Mouse (Mus musculus) heart, embryonic 13.5 days (tissue): ENCODE measurements around the gene Clstn1. TPM values are rescaled to one million over a fixed set of nuclear protein-coding genes. Genes with fewer than 3 reads are reported as not detected.
A peak's percentile ranks its signal among the peaks of the same experiment; 100 is the strongest.

Source experiments
- ATAC-seq: fragments of 200-750 bp; cut with Nextera tagmentation; 2 replicates; pipeline ENCODE4 v1.8.0; 2017; ENCODE audit warnings: moderate TSS enrichment; ENCODE audit not compliant: insufficient number of reproducible peaks, low FRiP score, low TSS enrichment; ENCODE audit errors: extremely low read depth
- H3K27ac ChIP-seq: fragments of 300-500 bp; sonication (generic); replicated peaks from 2 replicates; pipeline ENCODE4 v1.5.1; 2015; ENCODE audit warnings: moderate library complexity, mild to moderate bottlenecking, inconsistent platforms
- H3K27me3 ChIP-seq: fragments of 300-500 bp; sonication (generic); replicated peaks from 2 replicates; pipeline ENCODE4 v1.6.1; 2015; ENCODE audit warnings: mild to moderate bottlenecking, inconsistent platforms
- H3K36me3 ChIP-seq: fragments of 300-500 bp; sonication (generic); 2 replicates; pipeline ENCODE4 v1.6.1; 2015; ENCODE audit warnings: mild to moderate bottlenecking, inconsistent platforms
- H3K4me1 ChIP-seq: fragments of 300-500 bp; sonication (generic); 2 replicates; pipeline ENCODE4 v1.6.1; 2015; ENCODE audit warnings: inconsistent platforms
- H3K4me2 ChIP-seq: fragments of 300-500 bp; sonication (generic); 2 replicates; pipeline ENCODE4 v1.6.1; 2015; ENCODE audit warnings: inconsistent platforms, mild to moderate bottlenecking, moderate library complexity
- H3K4me3 ChIP-seq: fragments of 300-500 bp; sonication (generic); 2 replicates; pipeline ENCODE4 v1.5.1; 2015; ENCODE audit warnings: moderate library complexity, mild to moderate bottlenecking, inconsistent platforms
- H3K9ac ChIP-seq: fragments of 300-500 bp; sonication (generic); 2 replicates; pipeline ENCODE4 v1.6.1; 2015; ENCODE audit warnings: inconsistent platforms, mild to moderate bottlenecking, moderate library complexity
- H3K9me3 ChIP-seq: fragments of 300-500 bp; sonication (generic); 2 replicates; pipeline ENCODE4 v1.6.1; 2016; ENCODE audit warnings: inconsistent platforms
- WGBS: fragments of 180-500 bp; shearing (Covaris S2); methylation state at CpG from one replicate; pipeline ENCODE4 v1.1.7; 2015; ENCODE audit warnings: mixed read lengths; 5-methylcytosine and 5-hydroxymethylcytosine counted together
- polyA plus RNA-seq: library from polyadenylated mRNA; unstranded; fragments of >200 nt; fragmentation: Nextera tagmentation; extraction: Ambion mirVana; gene quantifications from 2 replicates; pipeline ENCODE4 v1.2.1, GENCODE M21; 2015

The Clstn1 gene
- polyA plus RNA-seq, 1 experiment from 2014 or later: 9.2 TPM

DNA sequence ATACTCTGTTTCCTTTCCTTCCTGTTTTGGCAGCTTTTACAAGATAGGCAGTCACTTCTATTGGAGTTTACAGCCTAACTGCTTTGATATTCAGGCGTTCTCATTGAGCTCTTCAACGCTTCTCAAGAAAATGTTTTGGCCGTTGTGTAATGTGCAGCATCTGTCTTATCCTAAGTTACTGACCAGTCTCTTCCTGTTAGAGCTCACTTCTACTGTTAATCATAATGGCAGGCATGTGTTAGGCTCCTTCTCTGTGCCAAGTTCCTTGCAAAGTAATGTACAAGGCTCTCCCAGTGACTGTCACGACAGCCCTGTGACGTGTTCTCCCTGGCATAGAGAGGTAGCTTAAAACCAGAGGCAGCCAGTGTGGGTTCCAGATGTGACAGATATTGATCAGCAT lies 34.6 kb upstream of the Clstn1 start:
- Histone ChIP-seq H3K27ac (no peak overlapping the region), H3K36me3 (peaks cover 16% of the 10 kb centered on the region), H3K4me3 (no peak overlapping the region), H3K4me2 (no peak overlapping the region), H3K9me3 (no peaks in the 10 kb centered on the region), H3K27me3 (no peaks in the 10 kb centered on the region), H3K4me1 (peaks cover 11% of the 10 kb centered on the region; the same call in 1 of the 2 replicates), H3K9ac (no peak overlapping the region)
- no peak for ATAC-seq
- WGBS: 69% methylated on average over 5 of the region's 5 CpGs

DNA sequence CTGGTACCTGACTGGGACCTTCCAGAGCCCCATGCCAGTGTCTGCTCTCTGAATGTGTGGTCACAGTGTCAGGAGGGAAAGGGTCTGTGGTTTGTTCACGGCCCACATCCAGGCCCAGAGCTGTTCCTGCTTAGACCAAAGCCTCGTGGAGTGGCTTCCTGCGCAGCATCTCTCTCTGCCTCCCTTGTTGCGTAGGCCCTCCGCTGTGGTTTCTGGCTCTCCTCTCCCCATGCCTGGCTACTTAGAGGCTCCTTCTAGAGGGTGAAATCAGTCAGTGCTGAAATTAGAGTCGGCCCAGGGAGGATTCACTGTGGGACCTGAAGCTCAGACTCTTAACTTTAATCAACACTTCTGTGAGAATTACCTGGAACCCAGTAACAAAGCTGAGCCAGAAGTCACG lies 32.4 kb upstream of the Clstn1 start:
- peaks cover 29% of the 10 kb centered on the region for H3K4me1 ChIP-seq
- ATAC-seq: no peak
- no peak overlapping the region for H3K4me3 ChIP-seq
- no peak overlapping the region for H3K4me2 ChIP-seq
- H3K36me3 ChIP-seq: peaks cover 1% of the 10 kb centered on the region; the same call in 1 of the 2 replicates
- no peaks in the 10 kb centered on the region for H3K27me3 ChIP-seq
- H3K9me3 ChIP-seq: no peaks in the 10 kb centered on the region
- 65% methylated on average over 7 of the region's 7 CpGs for WGBS
- H3K9ac ChIP-seq: no peak overlapping the region
- no peak overlapping the region for H3K27ac ChIP-seq

DNA sequence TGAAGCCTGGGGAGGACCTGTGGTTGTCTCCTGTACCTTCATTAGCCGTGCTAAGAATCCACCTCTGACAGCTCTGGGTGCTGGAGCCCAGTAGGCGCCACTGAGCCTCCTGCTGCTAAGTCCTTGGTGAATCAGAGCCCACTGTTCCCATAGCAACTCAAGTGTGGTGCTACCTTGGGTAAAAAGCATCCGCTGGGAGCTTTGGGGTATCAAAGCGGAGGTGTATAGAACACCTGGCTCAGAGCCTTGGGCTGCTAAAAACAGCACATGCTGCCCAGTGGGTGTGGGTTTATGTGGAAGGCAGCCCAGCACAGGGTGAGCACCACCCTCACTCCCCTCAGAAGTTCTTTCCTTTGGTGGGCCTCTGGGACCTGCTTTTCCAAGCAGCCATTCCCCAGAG lies 30.2 kb upstream of the Clstn1 start:
- no peak overlapping the region for H3K27ac ChIP-seq
- H3K27me3 ChIP-seq: no peaks in the 10 kb centered on the region
- no peak overlapping the region for H3K4me3 ChIP-seq

DNA sequence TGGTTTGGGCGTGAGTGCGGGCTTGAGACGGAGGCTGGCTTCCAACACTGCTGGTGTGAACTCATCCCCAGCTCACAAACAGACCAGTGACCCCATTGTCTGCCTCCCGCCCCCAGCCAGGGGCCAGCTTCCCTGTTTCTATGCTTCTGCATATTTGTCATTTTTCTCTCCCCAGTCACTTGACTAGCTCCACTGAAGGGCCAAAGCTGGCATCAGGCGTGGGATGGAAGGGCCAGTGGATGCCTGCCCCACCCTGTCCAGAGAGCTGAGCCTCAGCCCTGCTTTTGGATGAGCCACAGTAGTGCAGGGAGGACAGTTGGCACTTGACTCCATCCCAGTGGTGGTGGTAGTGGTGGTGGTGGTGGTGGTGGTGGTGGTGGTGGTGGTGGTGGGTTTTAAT lies 28.4 kb upstream of the Clstn1 start:
- Histone ChIP-seq H3K4me3 (no peak overlapping the region), H3K9me3 (no peaks in the 10 kb centered on the region), H3K36me3 (peaks cover 16% of the 10 kb centered on the region), H3K4me1 (peaks cover 41% of the 10 kb centered on the region), H3K27me3 (no peaks in the 10 kb centered on the region), H3K9ac (no peak overlapping the region; the same call in 1 of the 2 replicates), H3K4me2 (no peak overlapping the region), H3K27ac (peak overlapping the region; percentile 44)
- WGBS: 69% methylated on average over 5 of the region's 5 CpGs
- ATAC-seq: no peak

More for the DNA sequence above, 30.2 kb upstream of the Clstn1 start:
- WGBS: 73% methylated on average over 4 of the region's 4 CpGs
- Histone ChIP-seq H3K4me2 (no peak overlapping the region), H3K36me3 (peaks cover 16% of the 10 kb centered on the region), H3K4me1 (peaks cover 28% of the 10 kb centered on the region), H3K9me3 (no peaks in the 10 kb centered on the region), H3K9ac (no peak overlapping the region)
- ATAC-seq: no peak; the same call in 1 of the 2 replicates

DNA sequence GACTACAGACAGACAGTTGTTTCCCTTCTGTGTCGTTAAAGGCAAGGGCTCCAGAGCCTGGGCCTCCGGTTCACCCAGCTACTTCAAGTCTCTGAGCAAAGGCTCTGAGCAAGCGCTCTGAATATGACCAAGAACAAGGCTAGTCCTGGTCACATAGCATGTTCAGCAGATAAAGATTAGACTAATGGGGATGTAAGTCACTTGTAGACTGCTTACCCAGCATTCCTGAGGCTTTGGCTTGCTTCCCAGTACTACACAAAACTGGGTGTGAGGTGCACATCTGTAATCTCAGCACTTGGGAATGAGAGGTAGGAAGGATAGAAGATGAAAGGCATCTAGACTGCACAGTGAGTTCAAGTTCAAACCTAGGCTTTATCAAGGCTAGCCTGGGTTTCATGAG lies 27.9 kb upstream of the Clstn1 start:
- Histone ChIP-seq H3K4me2 (no peak overlapping the region), H3K36me3 (peaks cover 16% of the 10 kb centered on the region), H3K4me1 (peaks cover 46% of the 10 kb centered on the region), H3K9ac (no peak overlapping the region), H3K27ac (peak overlapping the region; percentile 44), H3K27me3 (no peaks in the 10 kb centered on the region), H3K9me3 (no peaks in the 10 kb centered on the region), H3K4me3 (no peak overlapping the region)
- WGBS: 32% methylated on average over 3 of the region's 3 CpGs
- ATAC-seq: no peak

DNA sequence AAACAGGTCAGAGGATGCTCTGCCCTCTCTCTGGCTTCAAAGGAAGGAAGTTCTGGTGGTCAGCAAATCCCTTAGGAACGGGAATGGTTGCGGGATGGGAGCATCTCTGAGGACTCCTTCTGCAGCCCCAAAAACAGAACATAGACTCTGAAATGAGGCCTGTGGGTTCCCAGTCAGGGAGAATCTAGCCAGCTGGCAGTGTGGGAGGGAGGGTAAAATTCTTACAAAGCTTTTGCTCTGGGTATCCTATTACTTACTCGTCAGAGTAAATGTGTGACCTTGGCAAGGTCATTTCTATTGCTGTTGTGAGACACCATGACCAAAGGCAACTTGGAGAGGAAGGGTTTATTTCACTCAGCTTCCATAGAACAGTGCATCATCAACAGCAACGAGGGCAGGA lies 24.9 kb upstream of the Clstn1 start:
- Histone ChIP-seq H3K4me2 (no peak overlapping the region), H3K4me3 (no peak overlapping the region), H3K9ac (no peak overlapping the region), H3K27me3 (no peaks in the 10 kb centered on the region), H3K9me3 (no peaks in the 10 kb centered on the region), H3K27ac (no peak overlapping the region), H3K4me1 (peaks cover 63% of the 10 kb centered on the region), H3K36me3 (peaks cover 20% of the 10 kb centered on the region)
- no peak for ATAC-seq
- 80% methylated on average over 4 of the region's 4 CpGs for WGBS

DNA sequence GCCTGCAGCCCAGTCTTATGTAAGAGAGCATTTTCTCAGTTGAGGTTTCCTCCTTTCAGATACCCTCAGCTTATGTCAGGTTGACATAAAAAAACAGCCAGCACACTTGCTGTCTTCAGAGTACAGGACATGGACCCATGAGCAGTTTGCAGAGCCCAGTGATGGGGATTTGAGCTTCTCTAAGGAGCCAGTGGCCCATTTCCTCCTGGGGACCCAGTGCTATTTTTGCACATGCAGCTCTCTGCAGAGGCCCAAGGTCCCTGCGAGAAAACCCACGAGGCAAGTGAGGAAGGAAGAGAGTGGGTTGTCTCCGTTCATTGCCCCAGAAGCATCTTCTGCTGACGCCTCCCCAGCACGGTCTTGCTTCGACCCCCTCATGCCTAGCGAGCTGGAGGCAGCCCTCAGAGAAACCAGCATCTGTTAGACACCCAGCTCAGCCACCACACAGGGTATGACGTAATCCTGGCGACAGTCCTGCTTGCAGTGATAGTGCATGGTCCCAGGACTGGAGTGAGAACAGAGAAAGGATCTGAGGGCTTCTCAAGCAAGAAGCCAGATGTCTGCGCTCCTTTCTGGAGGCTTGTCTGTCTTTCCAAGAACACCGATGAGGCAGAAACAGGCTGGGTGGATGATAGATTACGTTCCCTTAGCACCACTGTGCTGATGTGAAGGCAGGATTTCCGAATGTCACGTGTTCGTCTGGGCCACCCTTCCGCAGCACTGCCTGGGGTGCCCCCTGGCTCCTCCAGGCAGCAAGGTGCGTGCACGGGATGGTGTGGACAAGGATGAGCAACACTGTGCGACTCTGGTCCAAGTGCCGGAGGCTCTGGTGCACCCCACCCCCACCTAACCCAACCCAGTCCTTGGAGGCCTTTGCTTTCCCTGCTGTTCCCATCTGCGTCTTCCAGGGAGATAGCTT lies 24.0 kb upstream of the Clstn1 start:
- H3K36me3 ChIP-seq: peaks cover 20% of the 10 kb centered on the region
- peak overlapping the region; percentile 29 for H3K9ac ChIP-seq
- H3K27ac ChIP-seq: peak overlapping the region; percentile 81
- 0 out of 2 replicates have a peak overlapping the region, but pooled peaks have one; percentile 1 for H3K4me3 ChIP-seq
- peak; percentile 45; the same call in 1 of the 2 replicates for ATAC-seq
- peak overlapping the region; percentile 43 for H3K4me2 ChIP-seq
- 44% methylated on average over 21 of the region's 21 CpGs for whole genome bisulfite sequencing
- H3K9me3 ChIP-seq: no peaks in the 10 kb centered on the region
- H3K4me1 ChIP-seq: peaks cover 63% of the 10 kb centered on the region
- no peaks in the 10 kb centered on the region for H3K27me3 ChIP-seq

DNA sequence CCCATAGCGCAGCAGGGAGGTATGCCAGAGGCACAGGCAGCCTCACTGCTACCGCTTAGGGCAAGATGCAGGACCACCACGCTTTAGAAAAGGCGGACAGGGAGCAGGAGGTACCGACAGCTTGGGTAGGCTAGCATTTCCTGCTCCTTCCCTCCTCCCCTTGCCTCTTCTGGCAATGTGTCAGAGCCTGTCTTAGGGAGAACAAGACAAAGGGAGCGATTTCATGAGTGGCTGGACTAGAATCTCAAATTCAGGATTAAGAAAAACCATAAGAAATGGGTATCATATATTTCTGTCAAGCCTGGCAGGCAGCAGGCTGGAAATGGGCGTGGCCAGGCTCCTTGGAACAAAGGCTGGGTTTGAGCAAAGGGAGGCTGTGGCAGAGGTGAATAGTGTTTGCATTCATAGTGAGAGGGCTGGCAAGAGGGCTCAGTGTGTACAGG lies 23.3 kb upstream of the Clstn1 start:
- peak overlapping the region; percentile 29 for H3K9ac ChIP-seq

DNA sequence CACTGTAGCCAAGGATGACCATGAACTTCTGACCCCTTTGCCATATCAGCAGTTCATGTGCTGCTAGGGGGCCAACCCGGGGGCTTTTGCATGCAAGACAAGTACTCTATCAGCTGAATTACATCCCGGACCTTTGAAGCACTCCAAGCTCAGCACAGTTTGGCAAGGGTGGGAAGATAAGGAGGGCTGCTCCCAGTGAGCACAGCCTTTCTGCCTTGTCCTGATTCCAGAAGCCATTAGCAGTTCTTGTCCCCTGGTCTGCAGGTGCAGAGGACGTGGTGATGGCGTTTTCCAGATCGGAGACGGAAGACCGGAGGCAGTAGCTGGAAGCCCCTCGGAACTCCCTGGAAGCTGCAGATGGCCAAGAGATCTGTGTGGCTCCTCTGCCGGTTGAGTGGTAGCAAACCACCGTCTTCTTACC lies 22.3 kb upstream of the Clstn1 start:
- H3K4me1 ChIP-seq: peaks cover 58% of the 10 kb centered on the region
- ATAC-seq: no peak
- peak overlapping the region; percentile 29 for H3K4me3 ChIP-seq
- no peaks in the 10 kb centered on the region for H3K9me3 ChIP-seq
- 24% methylated on average over 10 of the region's 10 CpGs for WGBS
- 0 out of 2 replicates have a peak overlapping the region, but pooled peaks have one; percentile 41 for H3K9ac ChIP-seq
- H3K36me3 ChIP-seq: peaks cover 19% of the 10 kb centered on the region
- H3K27me3 ChIP-seq: peaks cover 5% of the 10 kb centered on the region; the same call in 1 of the 2 replicates
- peak overlapping the region; percentile 81 for H3K27ac ChIP-seq
- peak overlapping the region; percentile 62 for H3K4me2 ChIP-seq

More for the DNA sequence above, 23.3 kb upstream of the Clstn1 start:
- Histone ChIP-seq H3K9me3 (no peaks in the 10 kb centered on the region), H3K27me3 (no peaks in the 10 kb centered on the region), H3K4me1 (peaks cover 63% of the 10 kb centered on the region), H3K4me3 (no peak overlapping the region), H3K36me3 (peaks cover 20% of the 10 kb centered on the region), H3K27ac (peak overlapping the region; percentile 81), H3K4me2 (peak overlapping the region; percentile 43)
- WGBS: 47% methylated on average over 7 of the region's 7 CpGs
- ATAC-seq: no peak

DNA sequence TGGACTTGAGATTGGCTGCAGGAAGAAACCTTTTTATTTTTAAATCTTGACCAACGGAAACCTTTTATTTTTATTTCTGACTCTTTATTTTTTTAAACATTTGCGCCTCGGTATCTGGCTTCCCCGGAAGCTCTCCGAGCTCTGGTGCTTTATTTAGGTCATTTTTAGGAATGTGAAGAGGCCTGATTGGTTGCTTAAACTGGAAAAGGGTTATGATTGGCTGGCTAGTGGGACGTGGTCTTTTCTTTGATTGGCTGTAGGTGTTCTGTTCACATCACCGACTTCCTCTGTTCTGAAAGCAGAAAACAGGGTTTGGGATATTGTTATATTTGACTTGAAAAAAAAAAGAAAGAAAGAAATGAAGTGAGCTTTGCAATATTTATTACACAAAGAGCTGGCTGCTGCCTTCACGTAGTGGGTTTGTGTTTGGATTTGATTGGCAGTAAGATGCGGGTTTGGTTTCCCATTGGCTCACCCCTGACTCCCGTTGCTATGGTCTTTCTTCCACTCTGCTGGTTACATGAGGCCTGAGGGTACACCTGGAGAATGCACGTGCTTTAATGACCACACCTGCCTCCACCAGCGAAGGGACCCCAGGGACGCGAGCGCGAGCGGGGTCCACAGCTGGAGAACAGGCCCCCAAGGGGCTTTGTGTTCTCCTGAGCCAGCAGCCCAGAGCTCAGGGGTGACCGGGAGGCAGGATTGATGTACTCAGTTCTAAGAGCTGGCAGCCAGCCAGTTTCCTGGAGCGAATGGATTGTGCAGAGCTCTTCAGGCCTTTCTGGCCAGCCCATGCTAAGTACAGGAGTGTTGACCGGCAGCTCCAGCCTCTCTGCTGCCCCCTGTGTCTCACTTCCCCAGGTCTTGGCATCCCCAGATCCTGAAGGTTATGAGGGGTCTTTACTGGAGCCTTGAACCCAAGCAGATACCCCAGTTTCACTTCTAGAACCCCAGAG lies 21.5 kb upstream of the Clstn1 start:
- 48% methylated on average over 20 of the region's 20 CpGs for WGBS
- H3K27me3 ChIP-seq: peaks cover 5% of the 10 kb centered on the region; the same call in 1 of the 2 replicates
- no peak for ATAC-seq
- peaks cover 58% of the 10 kb centered on the region for H3K4me1 ChIP-seq
- H3K27ac ChIP-seq: peak overlapping the region; percentile 81
- peak overlapping the region; percentile 29 for H3K4me3 ChIP-seq
- H3K4me2 ChIP-seq: peak overlapping the region; percentile 62
- peaks cover 11% of the 10 kb centered on the region for H3K36me3 ChIP-seq
- no peaks in the 10 kb centered on the region for H3K9me3 ChIP-seq
- 0 out of 2 replicates have a peak overlapping the region, but pooled peaks have one; percentile 41 for H3K9ac ChIP-seq
